Mouse (Mus musculus): Measurements from ENCODE around the gene Plekhh2. TPM values are rescaled to one million over a fixed set of nuclear protein-coding genes. Genes with fewer than 3 reads are reported as not detected.

The Plekhh2 gene
- polyA plus RNA-seq, 1 experiment from 2014 or later = 3.2 TPM

GRCm38 (mm10) chr17:84642324-84642723 lies 130.6 kb downstream of the Plekhh2 start:
- H3K4me1 ChIP-seq (ENCODE audit: control insufficient read depth, insufficient read depth, low read length) = peaks cover 6% of the 10 kb centered on the region
- H3K4me3 ChIP-seq (ENCODE audit: low read depth, low read length) = no peak overlapping the region
- 86% methylated on average over 9 of the region's 9 CpGs for WGBS (ENCODE audit: insufficient replicate concordance)
- no peak overlapping the region for H3K27ac ChIP-seq (ENCODE audit: low read depth, low read length)
- no peaks in the 10 kb centered on the region for H3K36me3 ChIP-seq (ENCODE audit: control insufficient read depth, insufficient read depth, low read length)
- no peaks in the 10 kb centered on the region for H3K9me3 ChIP-seq (replicated peaks; ENCODE audit: control insufficient read depth, low read length)
- no peak for ATAC-seq (replicated peaks; ENCODE audit: insufficient number of reproducible peaks, low FRiP score, low TSS enrichment)
- H3K9ac ChIP-seq (ENCODE audit: low read depth, low read length) = no peak overlapping the region
- no peaks in the 10 kb centered on the region for H3K27me3 ChIP-seq (ENCODE audit: control insufficient read depth, insufficient read depth, low read length)
- H3K4me2 ChIP-seq = no peak overlapping the region

GRCm38 (mm10) chr17:84644292-84645050 lies 132.8 kb downstream of the Plekhh2 start:
- H3K9ac ChIP-seq (ENCODE audit: low read depth, low read length) = no peak overlapping the region; the same call in 1 of the 2 replicates
- H3K27me3 ChIP-seq (ENCODE audit: control insufficient read depth, insufficient read depth, low read length) = no peaks in the 10 kb centered on the region
- H3K4me1 ChIP-seq (ENCODE audit: control insufficient read depth, insufficient read depth, low read length) = peaks cover 6% of the 10 kb centered on the region
- H3K4me3 ChIP-seq (ENCODE audit: low read depth, low read length) = no peak overlapping the region
- no peaks in the 10 kb centered on the region for H3K36me3 ChIP-seq (ENCODE audit: control insufficient read depth, insufficient read depth, low read length)
- no peak overlapping the region for H3K27ac ChIP-seq (ENCODE audit: low read depth, low read length)
- no peak overlapping the region for H3K4me2 ChIP-seq
- no peaks in the 10 kb centered on the region for H3K9me3 ChIP-seq (replicated peaks; ENCODE audit: control insufficient read depth, low read length)
- 36% methylated on average over 16 of the region's 16 CpGs for WGBS (ENCODE audit: insufficient replicate concordance)
- ATAC-seq (replicated peaks; ENCODE audit: insufficient number of reproducible peaks, low FRiP score, low TSS enrichment) = no peak

- Histone ChIP-seq H3K27ac (ENCODE audit: low read depth, low read length) (no peak overlapping the region), H3K9ac (ENCODE audit: low read depth, low read length) (no peak overlapping the region), H3K9me3 (replicated peaks; ENCODE audit: control insufficient read depth, low read length) (no peaks in the 10 kb centered on the region), H3K4me3 (ENCODE audit: low read depth, low read length) (no peak overlapping the region), H3K4me2 (no peak overlapping the region), H3K36me3 (ENCODE audit: control insufficient read depth, insufficient read depth, low read length) (no peaks in the 10 kb centered on the region), H3K27me3 (ENCODE audit: control insufficient read depth, insufficient read depth, low read length) (no peaks in the 10 kb centered on the region), H3K4me1 (ENCODE audit: control insufficient read depth, insufficient read depth, low read length) (peaks cover 6% of the 10 kb centered on the region)
- no peak for ATAC-seq (replicated peaks; ENCODE audit: insufficient number of reproducible peaks, low FRiP score, low TSS enrichment)
- 32% methylated on average over 9 of the region's 9 CpGs for WGBS (ENCODE audit: insufficient replicate concordance)
These were observed 133.4 kb downstream of the Plekhh2 start for GRCm38 (mm10) chr17:84645119-84645518.

GRCm38 (mm10) chr17:84645894-84646293 lies 134.2 kb downstream of the Plekhh2 start:
- ATAC-seq (replicated peaks; ENCODE audit: insufficient number of reproducible peaks, low FRiP score, low TSS enrichment) = no peak

GRCm38 (mm10) chr17:84646477-84646876 lies 134.8 kb downstream of the Plekhh2 start:
- Histone ChIP-seq H3K9ac (ENCODE audit: low read depth, low read length) (no peak overlapping the region), H3K36me3 (ENCODE audit: control insufficient read depth, insufficient read depth, low read length) (no peaks in the 10 kb centered on the region), H3K27me3 (ENCODE audit: control insufficient read depth, insufficient read depth, low read length) (no peaks in the 10 kb centered on the region), H3K27ac (ENCODE audit: low read depth, low read length) (no peak overlapping the region), H3K4me3 (ENCODE audit: low read depth, low read length) (no peak overlapping the region), H3K4me2 (no peak overlapping the region), H3K4me1 (ENCODE audit: control insufficient read depth, insufficient read depth, low read length) (peaks cover 6% of the 10 kb centered on the region), H3K9me3 (replicated peaks; ENCODE audit: control insufficient read depth, low read length) (no peaks in the 10 kb centered on the region)
- ATAC-seq (replicated peaks; ENCODE audit: insufficient number of reproducible peaks, low FRiP score, low TSS enrichment) = no peak
- 66% methylated on average over 2 of the region's 2 CpGs for WGBS (ENCODE audit: insufficient replicate concordance)

More at GRCm38 (mm10) chr17:84645894-84646293, 134.2 kb downstream of the Plekhh2 start:
- Histone ChIP-seq H3K36me3 (ENCODE audit: control insufficient read depth, insufficient read depth, low read length) (no peaks in the 10 kb centered on the region), H3K27ac (ENCODE audit: low read depth, low read length) (no peak overlapping the region), H3K4me3 (ENCODE audit: low read depth, low read length) (no peak overlapping the region), H3K4me2 (no peak overlapping the region), H3K9ac (ENCODE audit: low read depth, low read length) (no peak overlapping the region), H3K27me3 (ENCODE audit: control insufficient read depth, insufficient read depth, low read length) (no peaks in the 10 kb centered on the region), H3K9me3 (replicated peaks; ENCODE audit: control insufficient read depth, low read length) (no peaks in the 10 kb centered on the region), H3K4me1 (ENCODE audit: control insufficient read depth, insufficient read depth, low read length) (peaks cover 6% of the 10 kb centered on the region)
- WGBS (ENCODE audit: insufficient replicate concordance) = 23% methylated on average over 3 of the region's 7 CpGs

GRCm38 (mm10) chr17:84647630-84648029 lies 135.9 kb downstream of the Plekhh2 start:
- Histone ChIP-seq H3K4me3 (ENCODE audit: low read depth, low read length) (no peak overlapping the region), H3K9ac (ENCODE audit: low read depth, low read length) (no peak overlapping the region), H3K27me3 (ENCODE audit: control insufficient read depth, insufficient read depth, low read length) (no peaks in the 10 kb centered on the region), H3K4me1 (ENCODE audit: control insufficient read depth, insufficient read depth, low read length) (peaks cover 6% of the 10 kb centered on the region), H3K27ac (ENCODE audit: low read depth, low read length) (no peak overlapping the region), H3K9me3 (replicated peaks; ENCODE audit: control insufficient read depth, low read length) (no peaks in the 10 kb centered on the region), H3K36me3 (ENCODE audit: control insufficient read depth, insufficient read depth, low read length) (no peaks in the 10 kb centered on the region), H3K4me2 (no peak overlapping the region)
- WGBS (ENCODE audit: insufficient replicate concordance) = 84% methylated on average over 4 of the region's 4 CpGs
- ATAC-seq (replicated peaks; ENCODE audit: insufficient number of reproducible peaks, low FRiP score, low TSS enrichment) = no peak

GRCm38 (mm10) chr17:84650302-84651017 lies 138.8 kb downstream of the Plekhh2 start:
- no peak overlapping the region for H3K9ac ChIP-seq (ENCODE audit: low read depth, low read length)
- 90% methylated on average over 9 of the region's 9 CpGs for WGBS (ENCODE audit: insufficient replicate concordance)
- H3K4me3 ChIP-seq (ENCODE audit: low read depth, low read length) = no peak overlapping the region
- H3K4me1 ChIP-seq (ENCODE audit: control insufficient read depth, insufficient read depth, low read length) = no peaks in the 10 kb centered on the region
- H3K4me2 ChIP-seq = no peak overlapping the region
- H3K27me3 ChIP-seq (ENCODE audit: control insufficient read depth, insufficient read depth, low read length) = no peaks in the 10 kb centered on the region
- ATAC-seq (replicated peaks; ENCODE audit: insufficient number of reproducible peaks, low FRiP score, low TSS enrichment) = no peak
- no peak overlapping the region for H3K27ac ChIP-seq (ENCODE audit: low read depth, low read length)
- H3K9me3 ChIP-seq (replicated peaks; ENCODE audit: control insufficient read depth, low read length) = no peaks in the 10 kb centered on the region
- H3K36me3 ChIP-seq (ENCODE audit: control insufficient read depth, insufficient read depth, low read length) = no peaks in the 10 kb centered on the region

GRCm38 (mm10) chr17:84653544-84653943 lies 141.8 kb downstream of the Plekhh2 start:
- Histone ChIP-seq H3K27me3 (ENCODE audit: control insufficient read depth, insufficient read depth, low read length) (no peaks in the 10 kb centered on the region), H3K9ac (ENCODE audit: low read depth, low read length) (no peak overlapping the region), H3K4me3 (ENCODE audit: low read depth, low read length) (no peak overlapping the region), H3K4me2 (no peak overlapping the region), H3K4me1 (ENCODE audit: control insufficient read depth, insufficient read depth, low read length) (no peaks in the 10 kb centered on the region), H3K27ac (ENCODE audit: low read depth, low read length) (no peak overlapping the region), H3K9me3 (replicated peaks; ENCODE audit: control insufficient read depth, low read length) (no peaks in the 10 kb centered on the region), H3K36me3 (ENCODE audit: control insufficient read depth, insufficient read depth, low read length) (no peaks in the 10 kb centered on the region)
- WGBS (ENCODE audit: insufficient replicate concordance) = 83% methylated on average over 9 of the region's 9 CpGs
- no peak for ATAC-seq (replicated peaks; ENCODE audit: insufficient number of reproducible peaks, low FRiP score, low TSS enrichment)

Measured in heart, embryonic 11.5 days (tissue).